ENCODE assay signal across 24 mouse cellular contexts in the genomic region with DNA sequence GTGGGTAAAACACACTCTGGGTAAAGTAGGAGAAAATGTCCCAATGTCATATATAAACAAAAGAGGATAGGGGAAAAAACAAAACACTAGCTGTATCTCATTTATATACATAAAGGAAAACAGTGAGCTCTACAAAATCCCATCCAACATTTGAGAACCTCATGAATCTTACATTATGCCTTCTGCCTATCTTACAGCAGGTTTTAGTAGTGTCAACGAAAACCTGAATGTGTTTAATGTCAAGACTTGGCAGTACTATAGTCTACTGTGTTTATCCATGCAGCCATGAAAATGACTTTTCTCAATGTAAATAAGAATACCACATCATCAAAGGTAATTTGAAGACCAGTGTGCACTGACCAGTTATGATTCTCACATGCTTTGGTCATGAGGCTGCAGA. TPM values are rescaled to one million over a fixed set of nuclear protein-coding genes. Genes with fewer than 3 reads are reported as not detected.
DNase-seq lines count a peak whose midpoint lies in the region; ATAC-seq and TF ChIP-seq lines count a peak whose summit lies in the region.
"Had no signal": no experiment of that assay in that cellular context is flagged by ENCODE, and none has a peak within 500 bp of the region (broad histone marks: within the 10 kb centered on the region; RNA-seq: fewer than 3 reads in every experiment).

No protein-coding gene starts in this region.

- no peaks in the 10 kb centered on the region for H3K36me3 ChIP-seq in forebrain, embryonic 13.5 days (ENCODE audit: poor library complexity, severe bottlenecking)
- H3K36me3 ChIP-seq in forebrain, embryonic 10.5 days (replicated peaks), result no peaks in the 10 kb centered on the region
- H3K36me3 ChIP-seq in forebrain, embryonic 16.5 days (ENCODE audit: control insufficient read depth, insufficient read depth), result no peaks in the 10 kb centered on the region
- no peaks in the 10 kb centered on the region for H3K36me3 ChIP-seq in forebrain, embryonic 12.5 days (replicated peaks)
- no peaks in the 10 kb centered on the region for H3K36me3 ChIP-seq in hindbrain, embryonic 15.5 days
- no peaks in the 10 kb centered on the region for H3K36me3 ChIP-seq in hindbrain, postnatal 0 days (ENCODE audit: insufficient read depth, low read length)
- H3K36me3 ChIP-seq: embryonic facial prominence, embryonic 10.5 days; embryonic facial prominence, embryonic 12.5 days; G1E had no signal

- 0 out of 2 replicates have a peak, but pooled peaks cover 6% of the 10 kb centered on the region for H3K9me3 ChIP-seq in forebrain, embryonic 13.5 days (replicated peaks)
- no peaks in the 10 kb centered on the region for H3K9me3 ChIP-seq in forebrain, embryonic 10.5 days
- 0 out of 2 replicates have a peak, but pooled peaks cover 3% of the 10 kb centered on the region for H3K9me3 ChIP-seq in forebrain, embryonic 16.5 days (ENCODE audit: control insufficient read depth, low read length)
- H3K9me3 ChIP-seq in forebrain, embryonic 12.5 days, result no peaks in the 10 kb centered on the region
- no peaks in the 10 kb centered on the region for H3K9me3 ChIP-seq in hindbrain, embryonic 15.5 days
- H3K9me3 ChIP-seq in hindbrain, postnatal 0 days (ENCODE audit: low read length), result no peaks in the 10 kb centered on the region
- H3K9me3 ChIP-seq: embryonic facial prominence, embryonic 10.5 days; embryonic facial prominence, embryonic 12.5 days; G1E had no signal

- no peak overlapping the region for H3K27ac ChIP-seq in forebrain, embryonic 13.5 days
- no peak overlapping the region for H3K27ac ChIP-seq in forebrain, embryonic 10.5 days
- peak overlapping the region; percentile 28; the same call in 1 of the 2 replicates for H3K27ac ChIP-seq in forebrain, embryonic 16.5 days (ENCODE audit: low read length)
- H3K27ac ChIP-seq in forebrain, embryonic 12.5 days, result no peak overlapping the region
- H3K27ac ChIP-seq in hindbrain, embryonic 15.5 days (replicated peaks), result no peak overlapping the region
- no peak overlapping the region for H3K27ac ChIP-seq in hindbrain, postnatal 0 days
- H3K27ac ChIP-seq: embryonic facial prominence, embryonic 10.5 days; embryonic facial prominence, embryonic 12.5 days had no signal

- H3K27me3 ChIP-seq in forebrain, embryonic 13.5 days, result no peaks in the 10 kb centered on the region
- H3K27me3 ChIP-seq in forebrain, embryonic 10.5 days (ENCODE audit: poor library complexity, severe bottlenecking), result no peaks in the 10 kb centered on the region
- no peaks in the 10 kb centered on the region for H3K27me3 ChIP-seq in forebrain, embryonic 16.5 days (replicated peaks; ENCODE audit: control insufficient read depth, insufficient read depth, low read length)
- no peaks in the 10 kb centered on the region for H3K27me3 ChIP-seq in forebrain, embryonic 12.5 days
- no peaks in the 10 kb centered on the region for H3K27me3 ChIP-seq in hindbrain, embryonic 15.5 days
- no peaks in the 10 kb centered on the region for H3K27me3 ChIP-seq in hindbrain, postnatal 0 days (ENCODE audit: insufficient read depth, low read length)
- H3K27me3 ChIP-seq: CH12.LX; embryonic facial prominence, embryonic 12.5 days; Patski had no signal

- 82% methylated on average over 1 of the region's 1 CpGs for WGBS in forebrain, embryonic 13.5 days
- WGBS in forebrain, embryonic 10.5 days, result 94% methylated on average over 1 of the region's 1 CpGs
- WGBS in forebrain, embryonic 16.5 days, result 59% methylated on average over 1 of the region's 1 CpGs
- 97% methylated on average over 1 of the region's 1 CpGs for WGBS in forebrain, embryonic 12.5 days
- WGBS in hindbrain, embryonic 15.5 days, result 85% methylated on average over 1 of the region's 1 CpGs
- 94% methylated on average over 1 of the region's 1 CpGs for WGBS in hindbrain, postnatal 0 days

- no peak overlapping the region for H3K4me2 ChIP-seq in forebrain, embryonic 13.5 days
- no peak overlapping the region for H3K4me2 ChIP-seq in forebrain, embryonic 16.5 days (ENCODE audit: low read length)
- H3K4me2 ChIP-seq in forebrain, embryonic 12.5 days, result no peak overlapping the region
- no peak overlapping the region for H3K4me2 ChIP-seq in hindbrain, embryonic 15.5 days
- no peak overlapping the region for H3K4me2 ChIP-seq in hindbrain, postnatal 0 days (ENCODE audit: low read depth, low read length)
- H3K4me2 ChIP-seq: embryonic facial prominence, embryonic 12.5 days had no signal

- peaks cover 5% of the 10 kb centered on the region for H3K4me1 ChIP-seq in forebrain, embryonic 13.5 days
- peaks cover 7% of the 10 kb centered on the region for H3K4me1 ChIP-seq in forebrain, embryonic 10.5 days
- peaks cover 3% of the 10 kb centered on the region; the same call in 1 of the 2 replicates for H3K4me1 ChIP-seq in forebrain, embryonic 16.5 days (replicated peaks; ENCODE audit: control insufficient read depth, insufficient read depth, low read length)
- H3K4me1 ChIP-seq in forebrain, embryonic 12.5 days, result peaks cover 7% of the 10 kb centered on the region; the same call in 1 of the 2 replicates
- H3K4me1 ChIP-seq in hindbrain, embryonic 15.5 days (replicated peaks), result no peaks in the 10 kb centered on the region
- H3K4me1 ChIP-seq in hindbrain, postnatal 0 days (ENCODE audit: insufficient read depth, low read length), result no peaks in the 10 kb centered on the region
- H3K4me1 ChIP-seq: embryonic facial prominence, embryonic 10.5 days; embryonic facial prominence, embryonic 12.5 days had no signal

- H3K9ac ChIP-seq in forebrain, embryonic 13.5 days, result no peak overlapping the region
- no peak overlapping the region for H3K9ac ChIP-seq in forebrain, embryonic 16.5 days (replicated peaks; ENCODE audit: low read depth, low read length)
- no peak overlapping the region for H3K9ac ChIP-seq in forebrain, embryonic 12.5 days
- no peak overlapping the region for H3K9ac ChIP-seq in hindbrain, embryonic 15.5 days
- H3K9ac ChIP-seq in hindbrain, postnatal 0 days (replicated peaks; ENCODE audit: low read length), result no peak overlapping the region
- H3K9ac ChIP-seq: embryonic facial prominence, embryonic 12.5 days had no signal

- ATAC-seq in forebrain, embryonic 13.5 days, result peak; percentile 44; the same call in 1 of the 2 replicates
- peak; percentile 49; the same call in 1 of the 2 replicates for ATAC-seq in forebrain, embryonic 16.5 days
- ATAC-seq in forebrain, embryonic 12.5 days (ENCODE audit: low FRiP score), result no peak
- 0 out of 2 replicates have a peak, but pooled peaks have one; percentile 32 for ATAC-seq in frontal cortex, adult (ENCODE audit: low TSS enrichment)
- 0 out of 2 replicates have a peak, but pooled peaks have one; percentile 19 for ATAC-seq in hindbrain, embryonic 15.5 days (ENCODE audit: low FRiP score, low read depth)
- ATAC-seq in hindbrain, postnatal 0 days, result no peak
- ATAC-seq: activated CD4-positive, CD25-positive, alpha-beta regulatory T cell, adult 4 months; CD4-positive, CD25-positive, alpha-beta regulatory T cell, adult 4 months; Patski had no signal

- no peak overlapping the region for H3K4me3 ChIP-seq in forebrain, embryonic 13.5 days
- no peak overlapping the region for H3K4me3 ChIP-seq in forebrain, embryonic 10.5 days
- H3K4me3 ChIP-seq in forebrain, embryonic 16.5 days (replicated peaks; ENCODE audit: low read length), result no peak overlapping the region
- H3K4me3 ChIP-seq in forebrain, embryonic 12.5 days (replicated peaks), result no peak overlapping the region
- H3K4me3 ChIP-seq in hindbrain, embryonic 15.5 days, result no peak overlapping the region
- no peak overlapping the region for H3K4me3 ChIP-seq in hindbrain, postnatal 0 days (ENCODE audit: low read length)
- H3K4me3 ChIP-seq: embryonic facial prominence, embryonic 10.5 days; embryonic facial prominence, embryonic 12.5 days had no signal

- no peak for DNase-seq in forebrain, embryonic 10.5 days (ENCODE audit: extremely low spot score, low spot score)
- DNase-seq in frontal cortex, postnatal 36 days (ENCODE audit: low spot score in 2 of 2), result no peak
- no peak for DNase-seq in hindbrain, postnatal 0 days (ENCODE audit: low spot score)
- DNase-seq: adrenal gland, adult 8-10 months; adrenal gland, postnatal 14 days; adrenal gland, postnatal 36 days; B cell, adult 2 months; cerebellum, adult 11-12 months; cerebellum, adult 2 months; cerebellum, adult 9-10 months; cerebellum, postnatal 10 days; cerebellum, postnatal 25 days had no signal

- no peak for TF ChIP-seq CTCF in hindbrain, postnatal 0 days (IDR thresholded peaks at IDR 0.05; ENCODE audit: low read depth)

RNA-seq across cellular contexts. Expression of gene Nemp2, which starts 39.4 kb away (rescaled TPM):
- polyA plus RNA-seq in forebrain, embryonic 13.5 days (2015; fragmentation: Nextera tagmentation; extraction: Ambion mirVana), result 9.6 and 9.8 TPM in 2 replicates
- polyA plus RNA-seq in forebrain, embryonic 10.5 days (2016; fragmentation: Nextera tagmentation; extraction: Ambion mirVana), result 10.1 and 10.3 TPM in 2 replicates
- polyA plus RNA-seq in forebrain, embryonic 16.5 days (2015; fragmentation: Nextera tagmentation; extraction: Ambion mirVana), result 9.3 and 9.5 TPM in 2 replicates
- polyA plus RNA-seq in forebrain, embryonic 12.5 days (2016; fragmentation: Nextera tagmentation; extraction: Ambion mirVana), result 10.9 and 12.2 TPM in 2 replicates
- polyA plus RNA-seq in hindbrain, embryonic 15.5 days (2015; fragmentation: Nextera tagmentation; extraction: Ambion mirVana), result 4.5 and 5.9 TPM in 2 replicates
- total RNA-seq in hindbrain, postnatal 0 days (2014; rRNA removed), result 9.6 and 15.4 TPM in 2 replicates
- polyA plus RNA-seq in hindbrain, postnatal 0 days (2015; fragmentation: Nextera tagmentation; extraction: Ambion mirVana), result 4.4 and 4.5 TPM in 2 replicates

RNA-seq across cellular contexts. Expression of gene Mfsd6, which starts 57.3 kb away (rescaled TPM):
- polyA plus RNA-seq in forebrain, embryonic 13.5 days (2015; fragmentation: Nextera tagmentation; extraction: Ambion mirVana), result 4.0 TPM in 2 replicates
- polyA plus RNA-seq in forebrain, embryonic 10.5 days (2016; fragmentation: Nextera tagmentation; extraction: Ambion mirVana), result 1.0 and 1.2 TPM in 2 replicates
- 7.7 and 8.3 TPM in 2 replicates for polyA plus RNA-seq in forebrain, embryonic 16.5 days (2015; fragmentation: Nextera tagmentation; extraction: Ambion mirVana)
- 3.9 and 4.0 TPM in 2 replicates for polyA plus RNA-seq in forebrain, embryonic 12.5 days (2016; fragmentation: Nextera tagmentation; extraction: Ambion mirVana)
- 12.2 and 12.8 TPM in 2 replicates for polyA plus RNA-seq in hindbrain, embryonic 15.5 days (2015; fragmentation: Nextera tagmentation; extraction: Ambion mirVana)
- 42.8 and 47.0 TPM in 2 replicates for total RNA-seq in hindbrain, postnatal 0 days (2014; rRNA removed)
- 9.1 and 10.6 TPM in 2 replicates for polyA plus RNA-seq in hindbrain, postnatal 0 days (2015; fragmentation: Nextera tagmentation; extraction: Ambion mirVana)

Comparison
In these comparisons a context has a peak if more than half of its experiments do, and no peak if none do; other contexts are left out.
1. ATAC-seq: peak in forebrain, embryonic 13.5 days (single experiment), forebrain, embryonic 16.5 days (single experiment), frontal cortex, adult (single experiment) and hindbrain, embryonic 15.5 days (single experiment); none in forebrain, embryonic 12.5 days (single experiment) and hindbrain, postnatal 0 days (single experiment).